Mouse (Mus musculus): ENCODE data around the gene Pglyrp1. TPM values are rescaled to one million over a fixed set of nuclear protein-coding genes. Genes with fewer than 3 reads are reported as not detected.

Gene Pglyrp1
- polyA plus RNA-seq, 1 experiment, result 17.5 TPM

- DNase-seq (ENCODE audit: extremely low spot score in 1 of 2, low spot score in 1 of 2), result no peak
Measured at GRCm38 (mm10) chr7:18884745-18885422, 13.8 kb downstream of the Pglyrp1 start.

- DNase-seq (ENCODE audit: extremely low spot score in 1 of 2, low spot score in 1 of 2), result no peak
Measured at GRCm38 (mm10) chr7:18886963-18887362, 15.8 kb downstream of the Pglyrp1 start.

GRCm38 (mm10) chr7:18890848-18891247, 19.7 kb downstream of the Pglyrp1 start:
- no peak for DNase-seq (ENCODE audit: extremely low spot score in 1 of 2, low spot score in 1 of 2)

- peak; percentile 84 to 96 for DNase-seq (ENCODE audit: extremely low spot score in 1 of 2, low spot score in 1 of 2)
Measured at GRCm38 (mm10) chr7:18891872-18892599, 20.9 kb downstream of the Pglyrp1 start.

GRCm38 (mm10) chr7:18893009-18893408, 21.9 kb downstream of the Pglyrp1 start:
- DNase-seq (ENCODE audit: extremely low spot score in 1 of 2, low spot score in 1 of 2), result no peak

- peak in 1 of 2 experiments; percentile 61 for DNase-seq (ENCODE audit: extremely low spot score in 1 of 2, low spot score in 1 of 2)
Measured at GRCm38 (mm10) chr7:18893651-18894430, 22.7 kb downstream of the Pglyrp1 start.

- peak in 1 of 2 experiments; percentile 70 for DNase-seq (ENCODE audit: extremely low spot score in 1 of 2, low spot score in 1 of 2)
Measured at GRCm38 (mm10) chr7:18896536-18896935, 25.4 kb downstream of the Pglyrp1 start.

- no peak for DNase-seq (ENCODE audit: extremely low spot score in 1 of 2, low spot score in 1 of 2)
Measured at GRCm38 (mm10) chr7:18900513-18900912, 29.4 kb downstream of the Pglyrp1 start.

- DNase-seq (ENCODE audit: extremely low spot score in 1 of 2, low spot score in 1 of 2), result no peak
Measured at GRCm38 (mm10) chr7:18902486-18902885, 31.4 kb downstream of the Pglyrp1 start.

- no peak for DNase-seq (ENCODE audit: extremely low spot score in 1 of 2, low spot score in 1 of 2)
Measured at GRCm38 (mm10) chr7:18904971-18905370, 33.8 kb downstream of the Pglyrp1 start.

- DNase-seq (ENCODE audit: extremely low spot score in 1 of 2, low spot score in 1 of 2), result no peak
Measured at GRCm38 (mm10) chr7:18909797-18910196, 38.7 kb downstream of the Pglyrp1 start.

- DNase-seq (ENCODE audit: extremely low spot score in 1 of 2, low spot score in 1 of 2), result peak; percentile 99
Measured at GRCm38 (mm10) chr7:18910241-18910831, 39.2 kb downstream of the Pglyrp1 start, which contains the start of gene Ccdc61. Gene Ccdc61 (minus strand): TSS chr7:18910415.

GRCm38 (mm10) chr7:18916254-18916653, 45.1 kb downstream of the Pglyrp1 start:
- DNase-seq (ENCODE audit: extremely low spot score in 1 of 2, low spot score in 1 of 2), result no peak

GRCm38 (mm10) chr7:18917931-18918330, 46.8 kb downstream of the Pglyrp1 start:
- peak in 1 of 2 experiments; percentile 23 for DNase-seq (ENCODE audit: extremely low spot score in 1 of 2, low spot score in 1 of 2)

- DNase-seq (ENCODE audit: extremely low spot score in 1 of 2, low spot score in 1 of 2), result peak; percentile 82 to 87
Measured at GRCm38 (mm10) chr7:18921069-18921468, 49.9 kb downstream of the Pglyrp1 start.

- DNase-seq (ENCODE audit: extremely low spot score in 1 of 2, low spot score in 1 of 2), result peak; percentile 91 to 93
Measured at GRCm38 (mm10) chr7:18922807-18923206, 51.7 kb downstream of the Pglyrp1 start.

GRCm38 (mm10) chr7:18923267-18923666, 52.1 kb downstream of the Pglyrp1 start:
- DNase-seq (ENCODE audit: extremely low spot score in 1 of 2, low spot score in 1 of 2), result peak in 1 of 2 experiments; percentile 49

GRCm38 (mm10) chr7:18923711-18924191, 52.6 kb downstream of the Pglyrp1 start:
- peak in 1 of 2 experiments; percentile 64 for DNase-seq (ENCODE audit: extremely low spot score in 1 of 2, low spot score in 1 of 2)

- DNase-seq (ENCODE audit: extremely low spot score in 1 of 2, low spot score in 1 of 2), result no peak
Measured at GRCm38 (mm10) chr7:18924321-18924720, 53.2 kb downstream of the Pglyrp1 start.

- peak; percentile 95 to 98 for DNase-seq (ENCODE audit: extremely low spot score in 1 of 2, low spot score in 1 of 2)
Measured at GRCm38 (mm10) chr7:18925162-18925938, 54.2 kb downstream of the Pglyrp1 start, which contains the start of gene Nova2. Gene Nova2 (plus strand): TSS chr7:18925888.
